Comparison of ENCODE assay signal across 13 mouse cellular contexts in genomic region chr7:75686046-75686826, GRCm38 (mm10).
DNase-seq lines count a peak whose midpoint lies in the region; ATAC-seq and TF ChIP-seq lines count a peak whose summit lies in the region.
"Had no signal": no experiment of that assay in that cellular context is flagged by ENCODE, and none has a peak within 500 bp of the region (broad histone marks: within the 10 kb centered on the region; RNA-seq: fewer than 3 reads in every experiment).

No protein-coding gene starts in this region.

- no peaks in the 10 kb centered on the region for H3K4me1 ChIP-seq in stomach, embryonic 16.5 days (ENCODE audit: control insufficient read depth, insufficient read depth, low read length)
- H3K4me1 ChIP-seq in stomach, postnatal 0 days (replicated peaks; ENCODE audit: control insufficient read depth, insufficient read depth): no peaks in the 10 kb centered on the region
- H3K4me1 ChIP-seq in forebrain, embryonic 10.5 days: peaks cover 16% of the 10 kb centered on the region
- no peaks in the 10 kb centered on the region for H3K4me1 ChIP-seq in forebrain, postnatal 0 days (ENCODE audit: insufficient read depth)
- H3K4me1 ChIP-seq: forebrain, embryonic 15.5 days; intestine, embryonic 15.5 days had no signal

- peak; percentile 92 for DNase-seq in heart, adult 11 months
- no peak for DNase-seq in heart, postnatal 10 days
- DNase-seq in stomach, postnatal 0 days (ENCODE audit: low spot score): no peak
- peak; percentile 31 for DNase-seq in thymus, postnatal 25 days
- DNase-seq in forebrain, embryonic 10.5 days (ENCODE audit: extremely low spot score, low spot score): no peak
- DNase-seq in forebrain, postnatal 0 days: no peak
- DNase-seq: right cerebral cortex, postnatal 25 days had no signal

- no peak overlapping the region for H3K9ac ChIP-seq in stomach, embryonic 16.5 days (ENCODE audit: low read length)
- no peak overlapping the region for H3K9ac ChIP-seq in stomach, postnatal 0 days (ENCODE audit: low read length)
- H3K9ac ChIP-seq in forebrain, postnatal 0 days: no peak overlapping the region
- H3K9ac ChIP-seq: forebrain, embryonic 15.5 days; intestine, embryonic 15.5 days had no signal

- H3K9me3 ChIP-seq in stomach, embryonic 16.5 days (replicated peaks; ENCODE audit: control insufficient read depth, low read length): no peaks in the 10 kb centered on the region
- no peaks in the 10 kb centered on the region for H3K9me3 ChIP-seq in stomach, postnatal 0 days (ENCODE audit: control insufficient read depth, low read length)
- no peaks in the 10 kb centered on the region for H3K9me3 ChIP-seq in forebrain, embryonic 10.5 days
- no peaks in the 10 kb centered on the region for H3K9me3 ChIP-seq in forebrain, postnatal 0 days (ENCODE audit: low read length)
- H3K9me3 ChIP-seq: embryonic facial prominence, embryonic 10.5 days; forebrain, embryonic 15.5 days; intestine, embryonic 15.5 days had no signal

- no peak overlapping the region for H3K4me3 ChIP-seq in stomach, embryonic 16.5 days (replicated peaks; ENCODE audit: low read length)
- no peak overlapping the region for H3K4me3 ChIP-seq in stomach, postnatal 0 days (ENCODE audit: low read depth, low read length)
- H3K4me3 ChIP-seq in forebrain, embryonic 10.5 days: no peak overlapping the region
- no peak overlapping the region for H3K4me3 ChIP-seq in forebrain, postnatal 0 days (ENCODE audit: low read depth, low read length)
- H3K4me3 ChIP-seq: embryonic facial prominence, embryonic 10.5 days; forebrain, embryonic 15.5 days; intestine, embryonic 15.5 days; left cerebral cortex, adult 2 months had no signal

- no peak for TF ChIP-seq CTCF in stomach, postnatal 0 days (IDR thresholded peaks at IDR 0.05; ENCODE audit: low read depth)
- no peak for TF ChIP-seq CTCF in forebrain, postnatal 0 days (IDR thresholded peaks at IDR 0.05; ENCODE audit: low read depth)

- peaks cover 17% of the 10 kb centered on the region for H3K36me3 ChIP-seq in stomach, embryonic 16.5 days (ENCODE audit: control insufficient read depth, insufficient read depth, low read length)
- peaks cover 3% of the 10 kb centered on the region; the same call in 1 of the 2 replicates for H3K36me3 ChIP-seq in stomach, postnatal 0 days (ENCODE audit: control insufficient read depth, insufficient read depth, low read length)
- peaks cover 21% of the 10 kb centered on the region for H3K36me3 ChIP-seq in forebrain, embryonic 10.5 days (replicated peaks)
- H3K36me3 ChIP-seq in forebrain, postnatal 0 days (ENCODE audit: insufficient read depth): no peaks in the 10 kb centered on the region
- H3K36me3 ChIP-seq: forebrain, embryonic 15.5 days had no signal

- WGBS in stomach, embryonic 16.5 days: 85% methylated on average over 7 of the region's 7 CpGs
- WGBS in stomach, postnatal 0 days: 81% methylated on average over 7 of the region's 7 CpGs
- WGBS in forebrain, embryonic 10.5 days: 92% methylated on average over 7 of the region's 7 CpGs
- 92% methylated on average over 7 of the region's 7 CpGs for WGBS in forebrain, postnatal 0 days

- no peak for ATAC-seq in stomach, embryonic 16.5 days (ENCODE audit: insufficient read depth, low FRiP score)
- ATAC-seq in stomach, postnatal 0 days (ENCODE audit: low FRiP score, low TSS enrichment): no peak
- ATAC-seq in inflammation-experienced regulatory T-cells, adult 6 months: peak; percentile 71
- ATAC-seq in forebrain, postnatal 0 days: no peak
- ATAC-seq: forebrain, embryonic 15.5 days; intestine, embryonic 15.5 days had no signal

- no peak overlapping the region for H3K4me2 ChIP-seq in stomach, embryonic 16.5 days (ENCODE audit: low read depth, low read length)
- H3K4me2 ChIP-seq in stomach, postnatal 0 days (replicated peaks; ENCODE audit: low read depth): no peak overlapping the region
- H3K4me2 ChIP-seq in forebrain, postnatal 0 days (ENCODE audit: low read depth): no peak overlapping the region
- H3K4me2 ChIP-seq: forebrain, embryonic 15.5 days; intestine, embryonic 15.5 days had no signal

- intact Hi-C loops in heart, postnatal 10 days (cut with DNase I): no loop called here

- H3K27ac ChIP-seq in stomach, embryonic 16.5 days (ENCODE audit: low read length): peak overlapping the region; percentile 3; the same call in 1 of the 2 replicates
- H3K27ac ChIP-seq in stomach, postnatal 0 days (replicated peaks): no peak overlapping the region
- H3K27ac ChIP-seq in forebrain, embryonic 10.5 days: no peak overlapping the region
- H3K27ac ChIP-seq in forebrain, postnatal 0 days (ENCODE audit: low read depth, low read length): no peak overlapping the region
- H3K27ac ChIP-seq: embryonic facial prominence, embryonic 10.5 days; forebrain, embryonic 15.5 days; intestine, embryonic 15.5 days; left cerebral cortex, adult 2 months had no signal

- TF ChIP-seq EP300 in stomach, postnatal 0 days (optimal IDR thresholded peaks at IDR 0.05): no peak

- H3K27me3 ChIP-seq in stomach, embryonic 16.5 days (ENCODE audit: control insufficient read depth, insufficient read depth, low read length): no peaks in the 10 kb centered on the region
- H3K27me3 ChIP-seq in stomach, postnatal 0 days (ENCODE audit: control insufficient read depth, insufficient read depth, low read length): no peaks in the 10 kb centered on the region
- H3K27me3 ChIP-seq in forebrain, embryonic 10.5 days (ENCODE audit: poor library complexity, severe bottlenecking): no peaks in the 10 kb centered on the region
- H3K27me3 ChIP-seq in forebrain, postnatal 0 days (ENCODE audit: insufficient read depth, low read length): no peaks in the 10 kb centered on the region
- H3K27me3 ChIP-seq: forebrain, embryonic 15.5 days; intestine, embryonic 15.5 days had no signal

Comparison
In these comparisons a context has a peak if more than half of its experiments do, and no peak if none do; other contexts are left out.
1. DNase-seq: peak in heart, adult 11 months (single experiment) and thymus, postnatal 25 days (single experiment); none in heart, postnatal 10 days (0 of 2), stomach, postnatal 0 days (single experiment), forebrain, embryonic 10.5 days (single experiment) and forebrain, postnatal 0 days (single experiment).